In genomic region chr8:92771856-92772650, GRCm38 (mm10) we compare ENCODE assay signal across 9 mouse cellular contexts. TPM values are rescaled to one million over a fixed set of nuclear protein-coding genes. Genes with fewer than 3 reads are reported as not detected.
DNase-seq lines count a peak whose midpoint lies in the region; ATAC-seq lines count a peak whose summit lies in the region.
"Had no signal": no experiment of that assay in that cellular context is flagged by ENCODE, and none has a peak within 500 bp of the region (broad histone marks: within the 10 kb centered on the region; RNA-seq: fewer than 3 reads in every experiment).

No protein-coding gene starts in this region.

- no peak overlapping the region for H3K27ac ChIP-seq in heart, embryonic 12.5 days (ENCODE audit: poor library complexity, severe bottlenecking)

- H3K4me3 ChIP-seq in heart, embryonic 12.5 days = peak overlapping the region; percentile 39

- peak; percentile 95 for DNase-seq in heart, adult 11 months
- no peak for DNase-seq in heart, postnatal 25 days (ENCODE audit: low spot score)
- peak; percentile 63 for DNase-seq in MEL-GATA-1-ER (ENCODE audit: extremely low read depth, low read depth)
- peak; percentile 64 for DNase-seq in lung, postnatal 36 days
- DNase-seq in right cerebral cortex, postnatal 14 days = no peak
- DNase-seq in retina, embryonic 14.5 days (ENCODE audit: low spot score) = no peak
- DNase-seq in urinary bladder, adult 18-20 months (ENCODE audit: low spot score in 2 of 2) = no peak
- DNase-seq: gastrocnemius, postnatal 36 days had no signal

- H3K27me3 ChIP-seq in heart, embryonic 12.5 days (replicated peaks) = 0 out of 2 replicates have a peak, but pooled peaks cover 6% of the 10 kb centered on the region

- WGBS in heart, embryonic 12.5 days = 44% methylated on average over 14 of the region's 14 CpGs

- no peak overlapping the region for H3K9ac ChIP-seq in heart, embryonic 12.5 days

- peaks cover 2% of the 10 kb centered on the region; the same call in 1 of the 2 replicates for H3K4me1 ChIP-seq in heart, embryonic 12.5 days (replicated peaks)

- no peaks in the 10 kb centered on the region for H3K36me3 ChIP-seq in heart, embryonic 12.5 days

- peak overlapping the region; percentile 47 for H3K4me2 ChIP-seq in heart, embryonic 12.5 days

- no peaks in the 10 kb centered on the region for H3K9me3 ChIP-seq in heart, embryonic 12.5 days (replicated peaks)

- intact Hi-C loops in heart, postnatal 25 days (cut with DNase I) = no loop called here

- 0 out of 2 replicates have a peak, but pooled peaks have one; percentile 11 for ATAC-seq in heart, embryonic 12.5 days (ENCODE audit: insufficient number of reproducible peaks, low FRiP score)

RNA-seq across cellular contexts. Expression of gene Mmp2, which starts 55.0 kb away (rescaled TPM):
- 100 to 1,000 TPM in 1 of 2 experiments, 10 to 100 TPM in 1; 94.3 to 106 TPM for total RNA-seq in heart, postnatal 25 days (2021)
- polyA plus RNA-seq in heart, embryonic 12.5 days (2016; fragmentation: Nextera tagmentation; extraction: Ambion mirVana) = 123 TPM in 2 replicates

Comparison
In these comparisons a context has a peak if more than half of its experiments do, and no peak if none do; other contexts are left out.
1. DNase-seq: peak in heart, adult 11 months (single experiment), MEL-GATA-1-ER (single experiment) and lung, postnatal 36 days (single experiment); none in heart, postnatal 25 days (single experiment), right cerebral cortex, postnatal 14 days (single experiment), retina, embryonic 14.5 days (single experiment) and urinary bladder, adult 18-20 months (0 of 2).